Mouse (Mus musculus): Measurements from ENCODE around the gene Rpl36a. TPM values are rescaled to one million over a fixed set of nuclear protein-coding genes. Genes with fewer than 3 reads are reported as not detected.

Rpl36a gene
- polyA plus RNA-seq, 1 experiment from 2014 or later, result 221 TPM

DNA sequence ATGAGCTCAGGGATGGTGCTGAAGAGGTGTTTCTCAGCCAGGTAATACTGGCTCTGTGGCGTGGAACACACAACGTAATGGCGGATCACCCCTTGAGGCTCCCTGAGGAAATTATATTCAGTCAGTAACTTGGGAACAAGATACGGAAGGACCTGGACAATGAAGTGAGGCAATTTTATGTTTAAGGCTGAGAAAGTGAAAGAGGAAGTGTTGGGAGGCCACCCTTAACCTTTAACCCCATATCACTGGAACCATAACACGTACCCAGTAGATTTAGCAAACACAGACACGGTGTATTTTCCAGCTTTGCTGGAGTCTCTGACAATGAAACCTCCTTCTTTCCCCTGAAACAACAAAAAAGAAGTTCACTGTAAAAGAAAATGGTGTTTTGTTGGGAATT is 31.0 kb upstream of the Rpl36a start:
- no peaks in the 10 kb centered on the region for H3K9me3 ChIP-seq (ENCODE audit: control insufficient read depth, low read length)
- no peak overlapping the region for H3K9ac ChIP-seq
- WGBS, result 79% methylated on average over 6 of the region's 6 CpGs
- H3K27me3 ChIP-seq (ENCODE audit: control insufficient read depth, insufficient read depth, low read length), result no peaks in the 10 kb centered on the region
- DNase-seq (ENCODE audit: low spot score) (no peak), ATAC-seq (ENCODE audit: low FRiP score) (no peak)
- H3K4me3 ChIP-seq (replicated peaks; ENCODE audit: low read length), result no peak overlapping the region
- H3K4me1 ChIP-seq (replicated peaks; ENCODE audit: control insufficient read depth, insufficient read depth, low read length), result no peaks in the 10 kb centered on the region
- H3K4me2 ChIP-seq (replicated peaks), result no peak overlapping the region
- no peak overlapping the region for H3K27ac ChIP-seq
- no peaks in the 10 kb centered on the region for H3K36me3 ChIP-seq (replicated peaks; ENCODE audit: control insufficient read depth, insufficient read depth)

DNA sequence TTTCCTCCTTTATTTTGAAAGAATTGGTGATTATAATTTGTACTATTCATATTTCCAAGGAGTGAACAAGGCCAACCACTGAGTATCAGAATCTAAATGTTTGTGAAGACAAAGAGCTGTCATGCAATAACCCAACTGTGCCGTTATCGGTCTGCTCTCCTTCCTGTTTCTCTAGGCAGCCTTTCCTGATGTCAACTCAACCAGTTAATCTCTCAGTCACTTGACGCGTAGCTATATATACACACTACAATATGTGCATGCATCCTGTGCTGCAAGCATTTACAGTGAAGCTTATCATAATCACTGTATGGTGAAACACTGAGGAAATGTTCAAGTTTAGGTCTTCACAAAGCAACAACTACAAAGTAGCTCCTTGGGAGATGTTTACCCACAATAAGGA is 21.1 kb upstream of the Rpl36a start:
- H3K27ac ChIP-seq, result no peak overlapping the region
- WGBS, result 87% methylated on average over 4 of the region's 4 CpGs
- DNase-seq (ENCODE audit: low spot score) (no peak), ATAC-seq (ENCODE audit: low FRiP score) (no peak)
- no peaks in the 10 kb centered on the region for H3K4me1 ChIP-seq (replicated peaks; ENCODE audit: control insufficient read depth, insufficient read depth, low read length)
- no peaks in the 10 kb centered on the region for H3K9me3 ChIP-seq (ENCODE audit: control insufficient read depth, low read length)
- H3K9ac ChIP-seq, result no peak overlapping the region
- peaks cover 3% of the 10 kb centered on the region; the same call in 1 of the 2 replicates for H3K27me3 ChIP-seq (ENCODE audit: control insufficient read depth, insufficient read depth, low read length)
- no peaks in the 10 kb centered on the region for H3K36me3 ChIP-seq (replicated peaks; ENCODE audit: control insufficient read depth, insufficient read depth)
- H3K4me2 ChIP-seq (replicated peaks), result no peak overlapping the region
- H3K4me3 ChIP-seq (replicated peaks; ENCODE audit: low read length), result no peak overlapping the region

DNA sequence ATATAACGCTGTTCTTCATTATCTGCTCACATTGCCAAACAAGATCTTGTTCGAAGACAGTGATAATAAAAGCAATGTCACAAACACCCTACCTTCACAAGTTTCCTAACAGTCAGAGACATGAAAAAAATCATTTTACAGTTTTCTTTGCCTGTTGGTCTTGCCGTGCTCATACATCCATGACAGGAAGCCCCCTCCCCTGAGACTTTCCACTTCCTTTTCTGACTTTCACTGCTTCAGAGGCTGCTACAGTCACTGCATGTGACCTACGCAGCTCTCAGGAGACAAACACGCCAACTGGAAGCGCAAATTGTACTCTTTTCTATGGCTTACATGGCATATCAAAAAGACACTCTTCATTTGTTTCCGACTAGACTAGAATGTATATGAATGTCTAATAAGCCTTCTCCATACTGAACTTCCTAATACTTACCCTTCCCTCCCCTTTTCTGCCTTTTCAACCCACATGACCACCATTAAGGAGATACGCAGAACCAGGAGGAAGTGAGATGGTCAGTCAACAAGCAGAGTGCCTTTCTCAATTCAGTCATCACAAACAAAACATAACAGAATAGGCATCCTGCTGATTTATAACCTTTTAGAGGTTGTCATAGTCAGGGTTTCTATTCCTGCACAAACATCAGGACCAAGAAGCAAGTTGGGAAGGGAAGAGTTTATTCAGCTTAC is 18.8 kb upstream of the Rpl36a start:
- Histone ChIP-seq H3K9me3 (ENCODE audit: control insufficient read depth, low read length) (no peaks in the 10 kb centered on the region), H3K9ac (no peak overlapping the region), H3K4me3 (replicated peaks; ENCODE audit: low read length) (no peak overlapping the region), H3K27me3 (ENCODE audit: control insufficient read depth, insufficient read depth, low read length) (peaks cover 3% of the 10 kb centered on the region; the same call in 1 of the 2 replicates), H3K4me1 (replicated peaks; ENCODE audit: control insufficient read depth, insufficient read depth, low read length) (no peaks in the 10 kb centered on the region), H3K27ac (no peak overlapping the region), H3K4me2 (replicated peaks) (no peak overlapping the region), H3K36me3 (replicated peaks; ENCODE audit: control insufficient read depth, insufficient read depth) (no peaks in the 10 kb centered on the region)
- 87% methylated on average over 8 of the region's 8 CpGs for WGBS
- ATAC-seq (ENCODE audit: low FRiP score) (no peak), DNase-seq (ENCODE audit: low spot score) (no peak)

DNA sequence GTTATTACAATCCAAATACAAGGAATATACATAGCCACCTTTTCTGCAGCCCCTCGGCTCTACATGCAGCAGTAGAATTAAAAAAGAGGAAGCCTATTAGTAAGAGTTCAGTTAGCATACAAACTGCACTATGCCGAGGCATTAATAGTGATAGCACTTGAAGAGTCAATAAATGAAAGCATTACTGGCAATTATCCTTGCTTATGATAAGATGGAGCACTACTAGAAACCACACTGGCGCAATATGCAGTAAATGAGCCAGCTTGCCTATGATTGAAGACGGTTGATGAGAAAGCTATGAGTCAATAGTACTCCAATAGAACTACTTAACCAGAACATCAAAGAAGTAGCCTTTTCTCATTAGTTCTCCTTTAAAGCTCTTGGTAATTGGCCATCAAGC is 7.6 kb upstream of the Rpl36a start:
- Histone ChIP-seq H3K9me3 (ENCODE audit: control insufficient read depth, low read length) (no peaks in the 10 kb centered on the region), H3K27me3 (ENCODE audit: control insufficient read depth, insufficient read depth, low read length) (no peaks in the 10 kb centered on the region), H3K9ac (no peak overlapping the region), H3K4me3 (replicated peaks; ENCODE audit: low read length) (no peak overlapping the region), H3K4me1 (replicated peaks; ENCODE audit: control insufficient read depth, insufficient read depth, low read length) (no peaks in the 10 kb centered on the region), H3K36me3 (replicated peaks; ENCODE audit: control insufficient read depth, insufficient read depth) (no peaks in the 10 kb centered on the region), H3K4me2 (replicated peaks) (no peak overlapping the region), H3K27ac (no peak overlapping the region)
- WGBS, result 86% methylated on average over 4 of the region's 4 CpGs
- DNase-seq (ENCODE audit: low spot score) (no peak), ATAC-seq (ENCODE audit: low FRiP score) (no peak)

DNA sequence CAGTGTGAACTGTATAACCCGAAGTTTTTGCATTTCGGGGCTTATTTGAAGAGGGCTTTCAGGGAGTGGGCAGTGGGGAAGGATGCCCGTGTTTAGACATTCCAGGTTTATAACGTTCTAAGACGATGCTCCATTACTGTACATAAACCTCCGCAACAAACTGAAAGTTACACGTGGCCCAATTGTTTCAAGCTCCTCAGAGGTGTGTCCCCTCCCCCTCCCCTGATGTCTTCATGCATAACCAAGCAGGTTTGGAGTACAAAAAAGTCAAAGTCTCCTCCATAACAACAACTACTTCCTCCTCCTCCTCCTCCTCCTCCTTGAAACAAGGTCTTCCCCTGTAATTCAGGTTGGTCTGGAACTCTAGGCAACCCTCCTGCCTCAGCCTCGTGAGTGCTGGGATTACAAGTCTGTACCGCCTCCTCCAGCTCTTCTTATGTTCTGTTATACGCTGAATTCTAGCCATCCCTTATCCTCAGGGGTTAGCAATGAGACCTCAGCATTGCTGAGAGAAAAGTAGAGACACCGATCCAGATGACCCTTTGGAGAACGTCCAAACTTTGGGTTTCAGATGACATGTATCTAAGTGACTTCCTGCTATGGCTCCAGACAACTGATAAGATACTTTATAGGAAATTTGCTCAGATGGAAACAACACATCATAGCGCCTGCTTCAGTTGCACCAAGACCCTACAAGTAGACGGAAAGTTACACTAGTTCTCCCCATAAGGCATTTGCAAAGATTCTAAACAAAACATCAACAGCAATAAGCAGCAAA is 4.7 kb upstream of the Rpl36a start:
- Histone ChIP-seq H3K27me3 (ENCODE audit: control insufficient read depth, insufficient read depth, low read length) (0 out of 2 replicates have a peak, but pooled peaks cover 2% of the 10 kb centered on the region), H3K4me3 (replicated peaks; ENCODE audit: low read length) (no peak overlapping the region), H3K9ac (no peak overlapping the region), H3K27ac (no peak overlapping the region), H3K36me3 (replicated peaks; ENCODE audit: control insufficient read depth, insufficient read depth) (no peaks in the 10 kb centered on the region), H3K9me3 (ENCODE audit: control insufficient read depth, low read length) (no peaks in the 10 kb centered on the region), H3K4me2 (replicated peaks) (no peak overlapping the region), H3K4me1 (replicated peaks; ENCODE audit: control insufficient read depth, insufficient read depth, low read length) (0 out of 2 replicates have a peak, but pooled peaks cover 3% of the 10 kb centered on the region)
- ATAC-seq (ENCODE audit: low FRiP score) (no peak), DNase-seq (ENCODE audit: low spot score) (no peak)
- 88% methylated on average over 14 of the region's 14 CpGs for WGBS

DNA sequence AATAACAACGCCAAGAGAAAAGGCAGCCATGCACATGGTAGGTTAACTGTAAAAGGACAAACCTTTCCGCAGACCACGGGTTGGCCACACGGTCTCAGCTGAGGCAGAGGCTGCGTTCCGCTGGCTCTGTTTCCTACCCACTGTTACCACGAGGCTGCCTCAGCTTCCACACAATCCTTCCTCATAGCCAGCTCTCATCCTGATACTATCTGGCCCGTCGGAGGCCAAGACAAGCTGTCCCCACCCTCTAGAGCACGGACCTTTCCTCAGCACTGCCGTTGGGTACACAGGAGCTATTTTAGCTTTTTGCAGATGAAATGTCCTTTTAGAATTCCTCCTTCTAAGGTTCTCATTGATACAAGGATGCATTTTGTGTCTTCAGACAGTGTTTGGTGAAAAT is 3.2 kb upstream of the Rpl36a start:
- WGBS, result 78% methylated on average over 11 of the region's 11 CpGs
- no peaks in the 10 kb centered on the region for H3K9me3 ChIP-seq (ENCODE audit: control insufficient read depth, low read length)
- peaks cover 11% of the 10 kb centered on the region; the same call in 1 of the 2 replicates for H3K4me1 ChIP-seq (replicated peaks; ENCODE audit: control insufficient read depth, insufficient read depth, low read length)
- H3K36me3 ChIP-seq (replicated peaks; ENCODE audit: control insufficient read depth, insufficient read depth), result no peaks in the 10 kb centered on the region
- 0 out of 2 replicates have a peak, but pooled peaks cover 2% of the 10 kb centered on the region for H3K27me3 ChIP-seq (ENCODE audit: control insufficient read depth, insufficient read depth, low read length)
- no peak for DNase-seq (ENCODE audit: low spot score)
- no peak overlapping the region for H3K27ac ChIP-seq
- no peak overlapping the region for H3K9ac ChIP-seq
- H3K4me3 ChIP-seq (replicated peaks; ENCODE audit: low read length), result no peak overlapping the region
- H3K4me2 ChIP-seq (replicated peaks), result no peak overlapping the region
- ATAC-seq (ENCODE audit: low FRiP score), result no peak

DNA sequence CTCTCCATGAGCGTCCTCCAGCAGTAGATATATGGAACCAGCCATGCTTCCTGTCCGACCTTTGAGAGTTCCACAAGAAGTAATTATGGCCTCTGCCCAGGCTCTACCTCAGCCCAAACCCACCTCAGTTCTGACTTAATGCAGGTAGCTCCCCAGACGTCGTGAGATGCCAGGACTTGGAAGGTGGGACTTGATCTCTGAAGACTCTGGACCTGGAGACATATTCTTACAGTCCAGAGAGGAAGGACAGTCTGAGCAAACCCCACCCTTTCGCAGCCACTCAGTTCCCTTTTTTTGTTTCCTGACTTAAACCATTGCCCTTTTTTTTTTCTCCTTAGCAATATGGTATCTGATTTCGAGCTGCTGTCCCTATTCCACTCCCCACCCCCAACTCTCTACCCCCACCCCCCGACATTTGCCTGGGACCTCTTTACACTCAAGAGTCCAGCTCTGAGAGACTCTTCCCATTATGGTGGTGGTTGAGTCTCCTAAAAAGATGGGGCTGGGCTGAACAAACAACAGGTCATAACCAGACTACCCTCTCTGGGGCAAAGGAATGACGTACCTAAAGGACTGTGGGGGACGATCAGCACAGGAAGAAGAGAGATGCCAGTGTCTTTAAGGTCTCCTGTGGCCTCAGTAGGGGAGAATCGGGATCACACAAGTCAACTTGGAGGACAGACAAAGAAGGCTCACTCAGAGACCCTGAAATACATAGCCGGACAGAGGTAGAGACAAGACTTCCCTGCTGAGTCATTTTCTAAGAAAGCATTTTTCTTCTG is 2.4 kb upstream of the Rpl36a start, which contains the start of gene Btk:
TSS of gene Btk (minus strand) at position 683 of the 782 bp plus-strand sequence.
- no peak within 1 kb of the TSS for H3K9ac ChIP-seq
- H3K4me1 ChIP-seq (replicated peaks; ENCODE audit: control insufficient read depth, insufficient read depth, low read length), result peaks cover 11% of the 10 kb centered on the region; the same call in 1 of the 2 replicates
- ATAC-seq (ENCODE audit: low FRiP score), result no peak
- no peak within 1 kb of the TSS for H3K4me2 ChIP-seq (replicated peaks)
- DNase-seq (ENCODE audit: low spot score), result no peak
- H3K27ac ChIP-seq, result no peak within 1 kb of the TSS
- H3K36me3 ChIP-seq (replicated peaks; ENCODE audit: control insufficient read depth, insufficient read depth), result peaks cover 7% of the 10 kb centered on the region; the same call in 1 of the 2 replicates
- no peaks in the 10 kb centered on the region for H3K9me3 ChIP-seq (ENCODE audit: control insufficient read depth, low read length)
- H3K27me3 ChIP-seq (ENCODE audit: control insufficient read depth, insufficient read depth, low read length), result 0 out of 2 replicates have a peak, but pooled peaks cover 2% of the 10 kb centered on the region
- H3K4me3 ChIP-seq (replicated peaks; ENCODE audit: low read length), result no peak within 1 kb of the TSS
- 87% methylated on average over 11 of the region's 11 CpGs for WGBS

DNA sequence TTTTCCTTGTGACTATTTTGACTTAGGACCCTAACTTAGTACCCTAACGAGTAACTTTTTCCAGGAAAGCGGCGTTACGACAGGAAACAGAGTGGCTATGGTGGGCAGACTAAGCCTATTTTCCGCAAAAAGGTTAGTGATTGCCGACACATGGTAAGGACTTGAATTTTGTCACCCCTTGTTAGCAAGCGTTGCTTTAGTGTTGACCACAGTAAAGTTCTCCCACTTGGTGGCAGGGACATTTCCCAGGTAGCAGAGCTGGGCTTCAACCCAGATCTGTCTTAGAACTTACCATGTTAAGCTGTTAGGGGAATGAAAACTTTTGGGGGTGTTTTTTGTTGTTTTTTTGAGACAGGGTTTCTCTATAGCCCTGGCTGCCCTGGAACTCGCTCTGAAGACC is 993 bp downstream of the Rpl36a start:
- H3K9ac ChIP-seq, result peak overlapping the region; percentile 67
- DNase-seq (ENCODE audit: low spot score), result no peak

DNA sequence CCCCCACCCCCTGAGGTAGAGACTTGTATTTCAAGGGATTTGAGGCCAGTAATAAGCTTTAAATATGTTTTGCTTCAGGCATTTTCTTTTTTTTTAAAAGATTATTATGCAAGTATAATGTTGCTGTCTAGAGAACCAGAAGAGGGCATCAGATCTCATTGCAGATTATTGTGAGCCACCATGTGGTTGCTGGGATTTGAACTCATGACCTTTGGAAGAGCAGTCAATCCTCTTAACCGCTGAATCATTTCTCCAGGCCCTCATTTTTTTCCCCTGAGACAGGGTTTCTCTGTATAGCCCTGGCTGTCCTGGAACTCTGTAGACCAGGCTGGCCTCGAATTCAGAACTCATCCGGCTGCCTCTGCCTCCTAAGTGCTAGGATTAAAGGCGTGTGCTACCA is 2.8 kb downstream of the Rpl36a start:
- Histone ChIP-seq H3K4me2 (replicated peaks) (no peak overlapping the region), H3K9me3 (ENCODE audit: control insufficient read depth, low read length) (no peaks in the 10 kb centered on the region), H3K4me3 (replicated peaks; ENCODE audit: low read length) (no peak overlapping the region), H3K4me1 (replicated peaks; ENCODE audit: control insufficient read depth, insufficient read depth, low read length) (peaks cover 11% of the 10 kb centered on the region; the same call in 1 of the 2 replicates), H3K36me3 (replicated peaks; ENCODE audit: control insufficient read depth, insufficient read depth) (peaks cover 16% of the 10 kb centered on the region; the same call in 1 of the 2 replicates), H3K9ac (no peak overlapping the region), H3K27me3 (ENCODE audit: control insufficient read depth, insufficient read depth, low read length) (0 out of 2 replicates have a peak, but pooled peaks cover 2% of the 10 kb centered on the region), H3K27ac (no peak overlapping the region)
- 87% methylated on average over 4 of the region's 4 CpGs for WGBS
- ATAC-seq (ENCODE audit: low FRiP score) (no peak), DNase-seq (ENCODE audit: low spot score) (no peak)

More for the DNA sequence above, 993 bp downstream of the Rpl36a start:
- H3K27me3 ChIP-seq (ENCODE audit: control insufficient read depth, insufficient read depth, low read length), result 0 out of 2 replicates have a peak, but pooled peaks cover 2% of the 10 kb centered on the region
- no peak for ATAC-seq (ENCODE audit: low FRiP score)
- H3K36me3 ChIP-seq (replicated peaks; ENCODE audit: control insufficient read depth, insufficient read depth), result peaks cover 16% of the 10 kb centered on the region; the same call in 1 of the 2 replicates
- WGBS, result 36% methylated on average over 8 of the region's 8 CpGs
- peak overlapping the region; percentile 49 for H3K4me3 ChIP-seq (replicated peaks; ENCODE audit: low read length)
- peaks cover 11% of the 10 kb centered on the region; the same call in 1 of the 2 replicates for H3K4me1 ChIP-seq (replicated peaks; ENCODE audit: control insufficient read depth, insufficient read depth, low read length)
- H3K4me2 ChIP-seq (replicated peaks), result peak overlapping the region; percentile 65
- no peak overlapping the region for H3K27ac ChIP-seq
- no peaks in the 10 kb centered on the region for H3K9me3 ChIP-seq (ENCODE audit: control insufficient read depth, low read length)

Data from hindbrain, embryonic 14.5 days (tissue).